Mouse (Mus musculus) ES-CJ7 (cell line): ENCODE measurements around the gene Rab30.

ENCODE experiments used
- DNase-seq: peaks from one replicate; pipeline ENCODE4 v3.0.0; 2011; ENCODE audit warnings: low read depth, low spot score

Gene Rab30

GRCm38 (mm10) chr7:92796813-92797212 is 55.4 kb downstream of the Rab30 start:
- no peak for DNase-seq

GRCm38 (mm10) chr7:92799665-92800595 is 58.5 kb downstream of the Rab30 start:
- no peak for DNase-seq

- DNase-seq: no peak
Measured at GRCm38 (mm10) chr7:92802158-92802557, 60.8 kb downstream of the Rab30 start.

GRCm38 (mm10) chr7:92803191-92803590 is 61.8 kb downstream of the Rab30 start:
- DNase-seq: no peak

- no peak for DNase-seq
Measured at GRCm38 (mm10) chr7:92804919-92805668, 63.7 kb downstream of the Rab30 start.

GRCm38 (mm10) chr7:92806512-92807188 is 65.2 kb downstream of the Rab30 start:
- no peak for DNase-seq

GRCm38 (mm10) chr7:92807482-92807881 is 66.1 kb downstream of the Rab30 start:
- DNase-seq: no peak

GRCm38 (mm10) chr7:92811667-92812279 is 70.4 kb downstream of the Rab30 start:
- DNase-seq: no peak

GRCm38 (mm10) chr7:92817242-92817641 is 75.8 kb downstream of the Rab30 start:
- DNase-seq: no peak

GRCm38 (mm10) chr7:92817886-92818285 is 76.5 kb downstream of the Rab30 start:
- no peak for DNase-seq

GRCm38 (mm10) chr7:92819656-92820055 is 78.3 kb downstream of the Rab30 start:
- DNase-seq: no peak

GRCm38 (mm10) chr7:92820410-92820809 is 79.0 kb downstream of the Rab30 start:
- DNase-seq: no peak

- no peak for DNase-seq
Measured at GRCm38 (mm10) chr7:92820941-92821465, 79.6 kb downstream of the Rab30 start.

GRCm38 (mm10) chr7:92821871-92822270 is 80.5 kb downstream of the Rab30 start:
- DNase-seq: no peak

- no peak for DNase-seq
Measured at GRCm38 (mm10) chr7:92822409-92823101, 81.2 kb downstream of the Rab30 start.

- DNase-seq: no peak
Measured at GRCm38 (mm10) chr7:92826248-92826647, 84.8 kb downstream of the Rab30 start.

- DNase-seq: no peak
Measured at GRCm38 (mm10) chr7:92827981-92828380, 86.6 kb downstream of the Rab30 start.

GRCm38 (mm10) chr7:92832395-92832794 is 91.0 kb downstream of the Rab30 start:
- DNase-seq: no peak

GRCm38 (mm10) chr7:92834391-92834790 is 93.0 kb downstream of the Rab30 start:
- no peak for DNase-seq

GRCm38 (mm10) chr7:92836447-92836846 is 95.0 kb downstream of the Rab30 start:
- DNase-seq: no peak

- no peak for DNase-seq
Measured at GRCm38 (mm10) chr7:92837226-92837625, 95.8 kb downstream of the Rab30 start.
